Mouse (Mus musculus) cortical plate, adult 2 months (tissue): ENCODE measurements around the gene Fgfbp3.

Experiments used
- CTCF ChIP-seq: fragments of 200-500 bp; IDR thresholded peaks from 2 replicates; pipeline ENCODE4 v1.5.1; 2011; ENCODE audit warnings: mild to moderate bottlenecking, control low read depth, low read length; ENCODE audit not compliant: insufficient read depth; ENCODE audit errors: extremely low read depth
- POLR2A ChIP-seq: fragments of 200-500 bp; IDR thresholded peaks from 2 replicates; pipeline ENCODE4 v1.6.1; 2011; ENCODE audit warnings: mild to moderate bottlenecking, low read length, control low read depth; ENCODE audit not compliant: insufficient read depth; ENCODE audit errors: extremely low read depth

DNA sequence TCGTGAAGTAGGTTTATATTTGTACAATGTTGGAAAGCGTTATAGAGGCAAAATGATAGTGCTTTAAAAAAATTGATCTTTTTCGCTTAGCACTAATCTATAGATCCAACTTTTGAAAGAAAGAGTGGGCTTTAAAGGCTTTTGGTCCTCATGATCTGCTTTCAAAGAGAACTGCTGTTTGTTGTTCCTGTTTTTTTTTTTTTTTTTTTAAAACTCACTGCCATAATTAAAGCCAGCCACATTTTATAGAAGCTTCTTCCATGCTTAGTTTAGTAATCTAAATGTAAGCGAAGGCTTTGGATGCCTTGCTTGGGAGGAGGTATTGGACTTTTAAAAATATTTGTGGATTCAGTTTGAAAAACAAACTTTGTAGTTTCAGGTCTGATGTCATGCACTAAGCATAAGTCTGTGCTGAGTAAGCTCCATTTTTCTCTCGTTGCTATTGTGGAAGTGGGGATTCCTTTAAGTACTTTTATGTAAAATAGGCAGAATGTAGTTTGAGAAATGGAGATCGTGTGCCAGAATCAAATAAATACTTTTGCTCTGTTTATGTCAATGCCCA is 8.5 kb upstream of the Fgfbp3 start:
- no peak for TF ChIP-seq POLR2A
- no peak for TF ChIP-seq CTCF
